Comparison of ENCODE assay signal across 9 mouse cellular contexts in the genomic region with DNA sequence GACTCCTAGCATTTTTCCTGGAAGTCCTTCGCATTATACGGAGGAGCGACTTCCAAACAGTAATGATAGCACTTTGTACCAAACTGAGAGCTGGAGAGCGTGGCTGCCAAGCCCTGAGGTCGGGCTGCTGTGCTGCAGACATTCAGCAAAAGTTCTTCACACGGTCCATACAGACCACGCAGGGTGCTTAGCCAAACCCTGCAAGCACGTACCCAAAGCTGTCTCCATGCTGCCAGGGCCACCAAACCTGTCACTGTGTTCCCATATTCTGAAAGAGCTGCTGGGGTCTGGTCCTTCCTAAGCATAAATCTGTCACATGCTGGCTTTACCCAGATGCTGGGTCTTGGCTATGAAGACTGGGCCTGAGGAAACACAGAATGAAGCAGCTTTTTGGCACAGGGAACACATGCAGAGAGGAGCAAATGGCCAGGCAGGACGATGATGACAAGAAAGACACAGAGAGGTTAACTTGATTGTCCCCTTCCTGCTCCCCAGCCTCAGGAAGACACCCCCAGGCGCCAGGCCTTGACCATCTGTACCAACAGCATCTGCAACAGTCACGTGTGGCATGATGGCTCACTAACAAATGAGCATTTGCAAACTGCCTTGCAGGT.
A peak's percentile ranks its signal among the peaks of the same experiment; 100 is the strongest.
DNase-seq lines count a peak whose midpoint lies in the region; ATAC-seq and TF ChIP-seq lines count a peak whose summit lies in the region.
"Had no signal": no experiment of that assay in that cellular context is flagged by ENCODE, and none has a peak within 500 bp of the region (broad histone marks: within the 10 kb centered on the region; RNA-seq: fewer than 3 reads in every experiment).

No protein-coding gene starts in this region.

- TF ChIP-seq EP300 in heart, adult 2 months (IDR thresholded peaks at IDR 0.05; ENCODE audit: insufficient read depth, low read depth, low read length): no peak

- no peaks in the 10 kb centered on the region for H3K9me3 ChIP-seq in forebrain, embryonic 10.5 days
- no peaks in the 10 kb centered on the region for H3K9me3 ChIP-seq in hindbrain, embryonic 10.5 days
- no peaks in the 10 kb centered on the region for H3K9me3 ChIP-seq in midbrain, embryonic 15.5 days

- H3K36me3 ChIP-seq in heart, adult 2 months (ENCODE audit: control insufficient read depth, insufficient read depth, low read length): no peaks in the 10 kb centered on the region
- H3K36me3 ChIP-seq in forebrain, embryonic 10.5 days (replicated peaks): no peaks in the 10 kb centered on the region
- H3K36me3 ChIP-seq in hindbrain, embryonic 10.5 days: no peaks in the 10 kb centered on the region
- no peaks in the 10 kb centered on the region for H3K36me3 ChIP-seq in midbrain, embryonic 15.5 days (replicated peaks)

- no peak overlapping the region; the same call in 1 of the 2 replicates for H3K27ac ChIP-seq in heart, adult 2 months
- H3K27ac ChIP-seq in forebrain, embryonic 10.5 days: peak overlapping the region; percentile 89
- peak overlapping the region; percentile 92 for H3K27ac ChIP-seq in hindbrain, embryonic 10.5 days
- peak overlapping the region; percentile 66 for H3K27ac ChIP-seq in midbrain, embryonic 15.5 days

- H3K4me3 ChIP-seq in heart, adult 2 months: no peak overlapping the region
- H3K4me3 ChIP-seq in forebrain, embryonic 10.5 days: no peak overlapping the region
- H3K4me3 ChIP-seq in hindbrain, embryonic 10.5 days: no peak overlapping the region
- no peak overlapping the region for H3K4me3 ChIP-seq in midbrain, embryonic 15.5 days

- no peak for TF ChIP-seq POLR2A in heart, adult 2 months (IDR thresholded peaks at IDR 0.05; ENCODE audit: insufficient read depth, low read depth, low read length)

- 50% methylated on average over 11 of the region's 11 CpGs for WGBS in heart, adult 2 months
- 80% methylated on average over 11 of the region's 11 CpGs for WGBS in forebrain, embryonic 10.5 days
- WGBS in hindbrain, embryonic 10.5 days: 63% methylated on average over 11 of the region's 11 CpGs
- 66% methylated on average over 11 of the region's 11 CpGs for WGBS in midbrain, embryonic 15.5 days

- H3K4me1 ChIP-seq in heart, adult 2 months (ENCODE audit: control insufficient read depth, insufficient read depth, low read length): peaks cover 1% of the 10 kb centered on the region; the same call in 1 of the 2 replicates
- H3K4me1 ChIP-seq in forebrain, embryonic 10.5 days: peaks cover 56% of the 10 kb centered on the region
- peaks cover 58% of the 10 kb centered on the region for H3K4me1 ChIP-seq in hindbrain, embryonic 10.5 days (replicated peaks)
- peaks cover 20% of the 10 kb centered on the region for H3K4me1 ChIP-seq in midbrain, embryonic 15.5 days

- no peaks in the 10 kb centered on the region for H3K27me3 ChIP-seq in heart, adult 2 months (ENCODE audit: control insufficient read depth, insufficient read depth, low read length)
- peaks cover 16% of the 10 kb centered on the region; the same call in 1 of the 2 replicates for H3K27me3 ChIP-seq in forebrain, embryonic 10.5 days (ENCODE audit: poor library complexity, severe bottlenecking)
- H3K27me3 ChIP-seq in hindbrain, embryonic 10.5 days (ENCODE audit: insufficient read depth, poor library complexity, severe bottlenecking): no peaks in the 10 kb centered on the region; the same call in 1 of the 2 replicates
- no peaks in the 10 kb centered on the region for H3K27me3 ChIP-seq in midbrain, embryonic 15.5 days (replicated peaks)

- H3K9ac ChIP-seq in heart, adult 2 months (ENCODE audit: low read depth, low read length): no peak overlapping the region
- H3K9ac ChIP-seq in midbrain, embryonic 15.5 days: no peak overlapping the region

- intact Hi-C loops in heart, adult 2 months (cut with DNase I): no loop called here
- intact Hi-C loops in heart, postnatal 25 days (cut with DNase I): no loop called here

- peak; percentile 28 to 39 for DNase-seq in heart, adult 2 months
- DNase-seq in heart, postnatal 25 days (ENCODE audit: low spot score): no peak
- DNase-seq in forebrain, embryonic 10.5 days (ENCODE audit: extremely low spot score, low spot score): no peak
- no peak for DNase-seq in hindbrain, embryonic 10.5 days (ENCODE audit: low spot score)
- no peak for DNase-seq in ovary, postnatal 10 days (ENCODE audit: low spot score)
- no peak for DNase-seq in c-Kit-positive CD71-positive TER-119-positive erythroid progenitor cells, embryonic 14.5 days (ENCODE audit: low spot score)
- no peak for DNase-seq in frontal cortex, postnatal 10 days (ENCODE audit: low spot score in 2 of 2)
- DNase-seq: gastrocnemius, postnatal 14 days had no signal

- no peaks in the 10 kb centered on the region for H3K79me2 ChIP-seq in heart, adult 2 months (replicated peaks; ENCODE audit: control insufficient read depth, insufficient read depth, low read length)

- no peak for TF ChIP-seq CTCF in heart, adult 2 months (IDR thresholded peaks at IDR 0.05)

- no peak for ATAC-seq in midbrain, embryonic 15.5 days (replicated peaks)

- H3K4me2 ChIP-seq in midbrain, embryonic 15.5 days: no peak overlapping the region

Comparison
In these comparisons a context has a peak if more than half of its experiments do, and no peak if none do; other contexts are left out.
1. DNase-seq: peak in heart, adult 2 months (2 of 2); none in heart, postnatal 25 days (single experiment), forebrain, embryonic 10.5 days (single experiment), hindbrain, embryonic 10.5 days (single experiment), ovary, postnatal 10 days (single experiment), c-Kit-positive CD71-positive TER-119-positive erythroid progenitor cells, embryonic 14.5 days (single experiment) and frontal cortex, postnatal 10 days (0 of 2).